Mouse (Mus musculus) liver, embryonic 14.5 days (tissue): ENCODE measurements around the gene Dennd6b.

Source experiments
- CTCF ChIP-seq: IDR thresholded peaks from 2 replicates; pipeline ENCODE4 v1.5.1; 2016; ENCODE audit warnings: antibody characterized with exemption, low read depth, control low read depth
- EP300 ChIP-seq: IDR thresholded peaks from 2 replicates; pipeline ENCODE4 v1.6.1; 2016; ENCODE audit warnings: antibody characterized with exemption, low read depth

DNA sequence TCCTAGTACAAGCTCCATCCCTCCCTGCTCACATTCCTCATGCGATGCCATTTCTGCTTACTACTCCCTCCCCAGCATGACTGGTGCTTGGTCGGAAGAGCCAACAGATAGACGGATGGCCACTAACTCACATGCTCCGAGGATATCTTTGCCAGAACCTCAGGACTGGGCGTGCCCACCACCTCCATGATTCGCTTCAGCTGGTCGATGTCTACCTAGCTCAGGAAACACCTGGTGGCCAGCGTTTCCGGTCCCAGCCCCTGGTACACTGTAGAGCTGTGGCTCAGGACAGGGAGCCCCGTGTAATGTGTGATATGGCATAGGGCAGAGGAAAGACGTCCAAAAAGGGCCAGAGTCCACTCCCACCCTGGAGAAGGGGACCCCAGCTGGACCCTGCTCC lies 51.3 kb downstream of the Dennd6b start:
- TF ChIP-seq CTCF (no peak), EP300 (no peak)
